Mouse (Mus musculus) CD4-positive, CD25-positive, alpha-beta regulatory T cell, adult 4 months (primary cell): ENCODE results near the gene Akr7a5. TPM values are rescaled to one million over a fixed set of nuclear protein-coding genes. Genes with fewer than 3 reads are reported as not detected.

ENCODE experiments used
- ATAC-seq: one replicate; pipeline ENCODE4 v1.8.0; 2017
- polyA plus RNA-seq, 2 experiments: library from polyadenylated mRNA; unstranded; fragments of 100-300 nt; shearing (Covaris generic); gene quantifications; one replicate each; pipeline ENCODE4 v1.2.1; 2017

Gene Akr7a5
- 1 to 10 TPM; 9.1 TPM for polyA plus RNA-seq

DNA sequence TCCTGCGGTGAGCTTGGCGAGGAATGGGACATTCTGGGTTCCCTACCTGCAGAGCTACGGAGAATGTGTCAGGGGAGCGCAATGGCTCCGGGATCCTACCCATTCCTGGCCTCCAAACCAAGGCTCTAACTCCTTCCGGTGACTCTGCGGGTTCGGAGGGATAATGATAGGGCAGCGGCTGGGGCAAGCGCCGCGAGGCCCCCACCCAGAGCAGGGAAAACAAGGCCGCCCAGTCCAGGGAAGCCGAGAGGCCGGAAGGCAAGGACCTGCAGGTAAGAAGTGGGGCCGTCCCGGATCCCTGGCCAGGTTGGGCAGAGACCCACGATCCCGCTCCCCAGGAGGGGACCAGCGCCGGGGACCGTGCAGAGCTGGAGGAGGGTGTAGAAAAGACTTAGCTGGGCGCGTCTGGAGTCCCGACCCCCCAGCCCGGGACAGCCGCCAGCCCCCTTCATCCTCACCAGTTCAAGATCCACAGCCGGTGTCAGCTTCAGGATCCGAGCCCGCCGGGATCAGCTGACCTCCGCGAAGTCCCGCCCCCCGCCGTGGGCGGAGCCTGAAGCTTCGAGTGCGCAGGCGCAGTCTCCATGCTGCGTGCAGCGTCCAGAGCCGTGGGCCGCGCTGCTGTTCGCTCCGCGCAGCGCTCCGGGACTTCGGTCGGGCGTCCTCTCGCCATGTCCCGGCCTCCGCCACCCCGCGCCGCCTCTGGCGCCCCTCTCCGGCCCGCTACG lies at the start of gene Akr7a5, which contains the start of gene Pqlc2:
Gene Akr7a5, plus strand, starts transcription at position 574 of the 728 bp plus-strand sequence.
Gene Pqlc2, minus strand, starts transcription at position 538 of the 728 bp plus-strand sequence.
- peak; percentile 79 for ATAC-seq

DNA sequence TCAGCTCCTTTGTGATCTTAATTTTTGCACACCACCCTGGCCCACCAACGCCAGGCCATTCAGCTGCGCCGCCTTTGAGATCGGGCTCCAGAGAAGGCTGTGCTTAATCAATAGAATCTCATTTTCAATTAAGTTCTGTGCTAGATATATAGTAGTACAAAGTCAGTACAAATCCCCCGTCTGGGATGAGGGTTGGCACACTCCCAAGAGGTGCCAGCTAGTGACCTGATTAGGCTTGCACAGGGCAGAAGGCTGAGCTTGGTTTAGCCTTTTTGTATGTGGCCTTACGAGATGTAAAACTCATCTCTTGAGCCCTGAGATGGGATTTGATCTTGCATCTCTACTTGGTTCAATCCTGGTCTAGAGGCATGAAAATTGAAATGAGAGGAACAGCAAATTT lies 47.6 kb upstream of the Akr7a5 start:
- ATAC-seq: no peak

DNA sequence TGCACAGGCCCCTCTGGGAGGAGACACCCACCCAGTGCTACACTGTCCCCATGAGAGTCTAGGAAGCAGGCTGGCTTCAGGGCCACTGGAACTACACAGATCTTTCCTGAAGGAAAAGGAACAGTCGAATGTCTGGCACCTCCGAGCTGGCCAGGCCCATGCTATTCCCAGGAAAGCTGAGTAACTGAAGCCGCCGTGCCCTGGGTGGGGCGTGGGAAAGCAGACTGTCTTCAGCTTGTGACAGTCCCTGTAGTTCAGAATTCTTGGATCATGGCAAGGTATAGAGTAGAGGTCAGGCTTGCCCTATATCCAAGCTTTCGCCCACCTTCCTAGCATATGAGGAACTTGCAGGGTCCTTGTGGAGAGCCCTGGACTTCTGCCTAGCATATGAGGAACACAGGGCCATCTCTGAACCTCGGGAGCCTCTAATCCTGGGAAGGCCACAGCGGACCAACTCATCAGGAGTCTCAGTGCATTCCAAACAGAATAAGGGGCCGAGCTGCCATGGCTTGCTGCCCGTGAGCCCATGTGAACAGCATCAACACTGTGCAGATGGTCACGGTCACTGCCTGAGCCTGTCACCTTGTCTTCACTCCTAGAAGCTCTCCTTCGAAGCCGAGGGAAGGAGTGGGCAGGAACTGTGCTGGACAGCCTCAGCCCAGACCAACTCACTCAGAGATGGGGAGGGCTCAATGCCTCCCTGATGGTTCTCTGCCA lies 44.6 kb upstream of the Akr7a5 start:
- no peak for ATAC-seq

DNA sequence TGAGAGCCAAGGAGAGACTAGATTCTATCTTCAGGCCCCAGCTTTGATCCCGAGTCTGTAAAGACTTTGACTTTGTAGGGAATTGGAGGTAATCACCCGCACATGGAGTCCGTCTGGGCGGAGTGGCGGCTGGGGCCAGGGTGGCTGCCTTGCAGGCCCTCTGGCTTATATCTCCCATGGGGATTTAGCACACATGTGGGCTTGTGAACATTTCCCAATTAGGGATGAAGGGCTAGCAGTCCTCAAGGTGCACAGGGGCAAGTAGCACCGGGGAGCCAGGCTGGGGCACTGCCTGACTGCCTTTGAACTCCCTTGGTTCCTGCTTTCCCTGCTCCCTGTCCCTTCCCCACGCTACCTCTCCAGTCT lies 44.1 kb upstream of the Akr7a5 start:
- no peak for ATAC-seq

DNA sequence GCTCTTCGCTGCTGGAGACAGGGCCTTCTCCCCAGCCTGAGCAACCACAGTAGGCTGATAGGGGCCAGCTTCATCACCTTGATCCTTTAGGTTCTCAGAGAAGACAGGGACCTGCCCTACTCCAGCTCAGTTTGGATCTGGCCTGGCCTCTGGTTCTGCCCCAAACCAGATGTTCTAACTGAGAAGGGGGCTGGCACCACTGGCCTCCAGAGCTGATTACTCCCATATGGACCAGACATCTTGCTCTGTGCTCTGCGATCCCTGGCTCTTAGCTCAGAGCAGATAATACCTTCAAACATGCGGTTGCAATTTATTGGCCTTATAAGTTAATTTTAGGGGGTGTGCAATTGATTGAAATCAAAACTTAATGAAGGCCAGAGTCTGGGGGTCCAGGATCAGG lies 43.2 kb upstream of the Akr7a5 start:
- no peak for ATAC-seq

DNA sequence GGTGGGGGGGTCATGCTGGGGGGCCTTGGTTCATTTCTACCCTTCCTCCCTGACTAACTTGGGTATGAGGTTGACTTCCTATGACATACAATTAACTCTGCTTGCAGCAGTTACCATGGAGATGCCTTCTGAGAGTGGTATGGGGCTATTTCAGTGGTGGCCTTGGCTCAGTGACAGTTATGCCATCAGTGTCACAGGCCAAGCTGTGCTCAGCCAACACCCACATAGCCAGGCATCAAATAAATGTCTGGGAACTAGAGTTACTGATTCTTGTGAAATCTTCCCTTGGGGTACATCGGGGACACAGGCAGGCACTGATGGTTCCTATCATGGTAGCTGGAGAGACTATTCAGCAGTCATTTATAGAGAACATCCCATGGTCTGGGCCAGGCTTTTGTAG lies 42.3 kb upstream of the Akr7a5 start:
- ATAC-seq: no peak

DNA sequence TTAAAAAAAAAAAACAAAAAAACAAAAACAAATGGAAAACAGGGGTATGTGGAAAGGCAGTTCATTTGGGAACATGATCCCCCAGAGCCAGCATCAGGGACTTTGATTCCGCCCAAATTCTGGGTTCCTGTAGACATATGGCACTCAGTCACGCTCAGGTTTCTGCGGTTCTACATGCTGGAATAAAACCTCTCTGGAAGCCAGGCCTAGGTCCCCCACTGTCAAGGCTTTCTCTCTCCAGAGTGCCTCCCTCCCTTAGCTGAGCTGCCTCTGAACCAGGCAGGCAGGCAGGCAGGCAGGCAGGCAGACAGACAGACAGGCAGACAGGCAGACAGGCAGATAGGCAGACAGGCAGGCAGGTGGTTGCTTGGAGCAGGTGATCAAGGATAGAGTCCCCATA lies 40.4 kb upstream of the Akr7a5 start:
- no peak for ATAC-seq

DNA sequence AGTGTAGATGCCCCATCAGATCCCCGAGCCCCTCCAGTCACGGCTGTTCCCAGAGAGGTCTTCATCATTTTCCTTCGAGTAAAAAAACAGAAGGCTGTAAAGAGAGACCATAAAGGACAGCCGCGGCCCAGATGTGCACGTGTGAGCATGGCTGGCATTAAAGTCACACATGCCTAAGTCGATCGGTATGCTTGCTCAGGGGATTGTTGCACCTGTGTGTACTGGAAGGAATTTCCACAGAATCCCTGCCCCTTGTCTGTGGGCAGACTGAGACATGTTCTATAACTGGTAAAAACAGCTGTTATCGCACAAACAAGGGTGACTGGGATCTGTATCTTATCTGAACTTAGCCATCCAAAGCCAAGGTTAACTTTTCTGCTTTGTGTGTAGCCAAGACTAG lies 39.0 kb upstream of the Akr7a5 start:
- ATAC-seq: no peak

DNA sequence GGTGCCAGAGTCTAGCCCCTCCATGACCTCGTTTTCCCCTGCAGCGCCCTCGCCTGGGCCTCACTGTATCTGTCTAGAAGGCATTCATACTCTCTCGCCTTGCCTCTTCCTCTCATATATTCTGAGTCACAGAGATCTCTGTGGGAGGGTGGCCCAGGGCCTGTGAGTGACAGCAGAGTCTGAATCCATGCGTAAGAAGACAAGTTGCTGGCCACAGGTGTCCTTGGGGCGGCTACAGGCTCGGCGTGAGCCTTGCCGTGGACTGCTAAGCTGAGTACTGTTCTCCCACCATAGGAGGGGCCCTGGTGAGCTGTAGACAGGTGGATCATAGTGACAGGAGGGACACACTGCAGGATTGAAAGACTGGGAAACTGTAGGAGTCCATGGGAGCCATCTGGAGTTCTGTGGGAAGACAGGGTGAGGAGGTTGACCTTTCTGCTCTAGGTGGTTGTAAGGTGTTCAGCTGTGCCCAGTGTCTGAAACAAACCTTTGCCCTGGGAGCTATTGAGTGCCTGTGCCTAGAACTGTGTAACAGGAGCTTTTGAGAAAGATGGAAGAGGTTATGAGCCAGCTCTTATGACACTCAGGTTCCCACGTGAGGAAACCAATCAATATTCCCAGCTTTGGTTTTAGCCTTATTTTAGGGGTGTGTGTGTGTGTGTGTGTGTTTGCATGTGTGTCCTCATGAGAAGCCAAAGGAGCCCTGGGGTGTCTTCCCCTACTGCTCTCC lies 37.4 kb upstream of the Akr7a5 start:
- no peak for ATAC-seq

DNA sequence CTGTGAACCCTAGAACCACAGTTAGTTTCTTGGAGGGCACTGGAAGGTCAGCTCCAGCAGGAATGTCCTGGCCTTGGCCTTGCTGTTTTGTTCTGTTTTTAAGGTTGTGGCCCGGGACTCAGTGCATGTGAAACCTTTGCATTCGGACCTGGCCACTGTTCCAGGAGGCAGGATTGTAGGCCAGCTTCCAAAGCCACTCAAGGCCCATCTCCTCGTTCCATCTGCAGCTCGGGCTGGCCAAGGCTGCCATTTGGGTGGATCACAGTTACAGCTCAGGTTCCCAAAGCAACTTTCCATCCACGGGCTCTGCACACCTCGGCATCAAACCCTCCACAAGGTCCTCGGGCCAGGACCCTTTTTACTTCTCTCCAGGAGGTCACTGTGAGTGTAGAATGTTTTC lies 36.0 kb upstream of the Akr7a5 start:
- ATAC-seq: no peak

DNA sequence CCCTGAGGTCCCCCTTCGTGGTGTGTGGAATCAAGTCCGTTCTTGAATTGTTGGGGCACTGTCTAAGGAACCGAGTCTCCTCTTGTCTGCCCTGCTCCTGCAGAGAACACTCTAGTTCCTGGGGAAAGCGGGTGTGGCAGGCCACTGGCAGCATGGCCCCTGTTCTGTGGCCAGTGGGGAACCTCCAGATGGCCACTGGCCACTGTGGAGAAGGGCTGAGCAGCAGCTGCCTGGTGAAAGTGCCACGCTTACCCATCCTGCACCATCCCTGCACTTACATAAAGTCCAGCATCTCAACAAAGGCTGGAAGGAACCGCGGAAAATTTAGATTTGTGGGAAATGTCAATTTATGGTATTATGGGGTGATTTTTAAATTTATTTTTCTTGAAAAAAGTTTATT lies 34.1 kb upstream of the Akr7a5 start:
- ATAC-seq: no peak

DNA sequence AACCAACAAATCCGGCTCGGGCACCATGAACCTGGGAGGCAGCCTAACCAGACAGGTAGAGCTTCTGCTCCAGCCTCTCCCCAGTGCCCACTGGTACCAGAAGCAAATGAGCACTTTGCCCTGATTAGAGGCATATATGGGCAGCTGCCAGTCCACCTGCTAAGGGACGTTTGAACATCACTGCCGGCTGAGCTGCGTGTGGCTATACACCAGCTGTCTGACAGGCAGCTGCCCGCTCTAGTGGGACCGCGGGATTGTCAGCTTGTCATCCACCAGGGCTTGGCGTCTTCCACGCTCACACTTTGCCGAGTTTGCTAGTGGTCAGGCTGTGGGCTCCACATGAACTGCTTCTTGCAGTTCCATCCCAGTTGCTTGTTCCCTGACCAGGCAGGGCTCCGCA lies 30.0 kb upstream of the Akr7a5 start:
- no peak for ATAC-seq

DNA sequence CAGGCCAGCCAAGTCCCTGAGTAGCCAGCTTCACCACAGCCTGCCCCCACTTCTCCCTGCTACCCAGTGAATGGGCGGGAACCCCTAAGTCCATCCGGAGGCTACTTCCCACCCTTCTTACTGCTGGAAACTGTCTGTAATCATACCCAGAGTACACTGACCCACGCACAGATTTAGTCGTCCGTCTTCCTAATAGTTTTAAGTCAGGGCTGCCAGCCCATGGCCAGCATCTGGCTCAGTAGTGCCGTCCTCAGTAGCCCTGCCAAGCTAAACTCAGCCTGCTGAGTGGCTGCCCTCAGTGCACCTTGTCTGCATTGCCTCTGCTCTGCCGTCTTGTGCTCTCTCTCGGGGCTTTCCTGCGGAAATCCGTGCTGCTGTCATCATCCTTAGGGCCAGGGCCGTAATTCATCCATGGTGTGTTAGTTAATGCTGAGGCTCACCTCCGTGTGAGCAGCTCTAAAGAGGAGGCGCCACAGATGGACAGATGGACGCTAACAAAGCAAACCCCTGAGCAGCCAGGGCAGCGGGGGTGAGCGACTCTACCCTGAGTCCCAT lies 28.7 kb upstream of the Akr7a5 start:
- ATAC-seq: no peak

DNA sequence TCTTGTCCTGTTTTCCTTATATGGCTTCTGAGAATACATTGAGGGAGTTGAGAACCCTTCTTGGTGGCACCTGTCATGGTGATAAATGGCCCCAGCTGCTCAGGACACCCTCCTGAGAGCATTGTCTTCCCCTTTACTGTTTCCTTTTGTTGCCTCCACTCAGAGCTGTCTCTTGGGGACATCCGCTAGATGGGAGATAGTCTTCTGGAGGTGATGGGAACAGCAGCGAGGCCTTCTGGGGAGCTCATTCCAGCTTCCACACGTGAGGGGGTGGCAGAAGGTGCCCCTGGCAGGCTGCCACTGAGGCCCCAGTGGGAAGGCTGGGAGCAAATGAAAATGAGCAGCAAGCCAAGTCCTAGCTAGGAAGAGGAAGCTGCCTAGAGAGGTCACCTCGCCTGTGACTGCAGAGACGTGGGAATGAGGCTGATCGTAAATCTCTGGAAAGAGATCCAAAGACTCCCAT lies 27.6 kb upstream of the Akr7a5 start:
- ATAC-seq: no peak

DNA sequence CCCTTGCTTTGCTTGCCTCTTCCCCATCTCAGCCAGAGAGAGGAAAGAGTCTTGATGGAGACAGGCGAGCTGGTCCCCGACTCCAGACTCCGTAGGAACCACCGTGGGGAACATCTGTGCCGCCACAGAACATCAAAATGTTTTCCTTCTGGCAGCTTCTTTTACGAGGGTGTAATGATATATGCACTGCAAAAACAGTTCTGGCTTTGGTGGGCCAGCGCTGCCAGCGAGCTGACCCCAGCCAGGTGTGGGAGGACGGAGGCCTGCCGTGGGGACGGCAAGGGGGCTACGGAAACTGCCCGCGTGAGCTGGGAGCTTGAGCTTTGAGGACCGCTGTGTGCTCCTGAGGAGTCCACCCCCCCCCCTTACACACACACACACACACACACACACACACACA lies 25.7 kb upstream of the Akr7a5 start:
- ATAC-seq: no peak

DNA sequence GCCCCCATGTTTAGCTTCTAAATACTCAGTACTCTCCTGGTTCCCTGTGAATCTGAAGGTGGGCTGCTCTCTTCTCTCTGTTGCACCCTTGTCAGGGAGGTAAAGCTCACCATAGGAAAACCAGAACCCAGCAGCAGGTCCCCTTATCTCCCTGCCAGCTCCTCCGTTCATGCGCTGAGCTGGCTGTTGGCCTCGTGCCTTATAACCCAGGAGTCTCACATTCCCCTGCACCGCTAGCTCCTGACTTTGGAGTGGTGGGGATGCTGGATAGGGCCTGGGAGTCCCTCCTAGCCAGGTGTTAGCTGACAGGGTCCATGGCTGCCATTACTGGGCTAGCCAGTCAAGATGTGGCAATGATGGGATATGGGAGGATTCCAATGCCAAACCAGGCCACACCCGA lies 24.3 kb upstream of the Akr7a5 start:
- ATAC-seq: no peak

DNA sequence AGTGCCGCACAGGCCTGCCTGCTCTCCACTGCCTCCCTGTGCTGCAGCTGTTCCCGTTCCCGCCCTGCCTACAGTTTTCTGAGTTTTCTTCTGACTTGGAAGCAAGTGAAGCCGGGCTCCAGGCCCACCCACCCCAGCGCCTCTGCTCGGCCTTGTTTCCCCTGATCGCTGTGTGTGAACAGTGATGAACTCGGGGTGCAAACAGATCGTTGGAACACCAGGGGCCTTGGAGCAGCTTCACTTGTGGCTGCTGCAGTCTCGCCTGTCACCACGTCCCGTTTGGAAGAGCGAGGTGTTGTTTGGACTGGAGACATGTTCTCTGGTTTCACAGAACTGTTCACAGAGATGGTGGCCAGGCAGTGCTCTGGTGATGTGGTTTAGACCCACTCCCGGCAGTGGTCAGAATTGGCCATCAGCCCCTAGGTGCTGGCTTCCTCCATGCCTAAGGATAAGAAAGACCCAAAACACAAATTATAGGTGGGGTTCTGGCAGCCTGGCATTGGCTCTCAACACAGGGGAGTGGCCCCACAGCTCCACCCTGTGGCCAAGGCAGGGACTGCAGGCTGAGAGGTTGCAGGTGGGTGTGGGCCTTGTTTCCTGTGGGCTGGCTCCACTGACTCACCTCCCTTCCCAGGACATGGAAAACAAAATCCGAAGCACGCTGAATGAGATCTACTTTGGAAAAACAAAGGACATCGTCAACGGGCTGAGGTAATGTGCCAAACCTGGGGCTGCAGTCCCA lies 23.3 kb upstream of the Akr7a5 start:
- ATAC-seq: peak; percentile 68

DNA sequence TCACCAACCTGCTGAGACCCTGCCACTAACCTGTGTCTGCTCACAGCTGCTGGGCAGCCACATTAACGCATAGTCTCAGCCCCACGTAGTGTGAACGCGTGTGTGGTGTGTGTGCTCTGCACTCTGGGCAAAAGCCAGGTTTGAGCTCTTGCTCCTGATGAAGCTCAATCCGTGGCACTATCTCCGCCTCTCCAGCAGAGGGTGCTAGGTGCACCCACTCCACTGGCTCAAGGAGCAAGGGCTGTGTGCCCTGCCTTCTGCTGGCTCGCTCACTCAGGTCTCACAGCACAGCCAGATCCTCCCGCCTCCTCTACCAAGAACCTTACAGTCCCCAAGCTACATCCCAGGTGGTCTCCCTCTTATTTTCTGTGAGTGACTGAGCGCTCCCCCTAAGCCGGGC lies 21.5 kb upstream of the Akr7a5 start:
- ATAC-seq: peak; percentile 37

DNA sequence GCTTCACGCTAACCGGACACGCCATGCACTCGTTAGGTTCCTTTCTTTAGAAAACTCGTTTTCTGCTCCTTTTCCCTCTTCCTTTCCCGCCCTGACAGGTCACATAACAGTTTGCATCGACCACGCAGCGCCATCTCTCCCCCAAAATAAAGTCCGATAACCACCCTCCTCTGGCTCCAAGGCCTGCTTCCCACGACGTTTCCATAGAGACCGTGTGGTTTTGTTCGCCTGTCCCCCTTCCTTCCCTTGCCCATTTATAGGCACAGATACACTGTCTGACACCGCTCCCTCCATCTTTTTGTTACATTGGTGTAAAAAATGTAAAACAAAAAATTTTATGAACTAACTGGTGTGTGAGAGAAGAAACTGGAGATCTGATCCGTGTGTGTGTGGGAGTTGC lies 19.4 kb upstream of the Akr7a5 start:
- ATAC-seq: no peak

DNA sequence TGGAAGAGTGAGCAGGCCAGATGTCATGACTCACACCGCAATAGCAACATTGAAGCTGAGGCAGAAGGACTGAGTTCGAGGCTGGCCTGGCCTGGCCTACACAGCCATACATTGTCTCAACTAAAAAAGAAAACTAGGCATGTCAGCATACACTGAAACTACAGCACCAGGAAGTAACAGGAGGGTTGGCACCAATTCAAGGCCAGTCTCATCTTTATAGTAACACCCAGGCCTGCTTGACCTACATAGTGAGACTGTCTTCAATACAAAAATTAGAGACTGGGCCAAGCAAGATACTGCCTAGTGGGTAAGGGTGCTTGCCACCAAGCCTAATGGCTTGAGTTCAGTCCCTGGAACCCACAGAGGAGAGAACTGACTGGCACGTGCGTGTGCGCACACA lies 18.5 kb upstream of the Akr7a5 start:
- no peak for ATAC-seq

DNA sequence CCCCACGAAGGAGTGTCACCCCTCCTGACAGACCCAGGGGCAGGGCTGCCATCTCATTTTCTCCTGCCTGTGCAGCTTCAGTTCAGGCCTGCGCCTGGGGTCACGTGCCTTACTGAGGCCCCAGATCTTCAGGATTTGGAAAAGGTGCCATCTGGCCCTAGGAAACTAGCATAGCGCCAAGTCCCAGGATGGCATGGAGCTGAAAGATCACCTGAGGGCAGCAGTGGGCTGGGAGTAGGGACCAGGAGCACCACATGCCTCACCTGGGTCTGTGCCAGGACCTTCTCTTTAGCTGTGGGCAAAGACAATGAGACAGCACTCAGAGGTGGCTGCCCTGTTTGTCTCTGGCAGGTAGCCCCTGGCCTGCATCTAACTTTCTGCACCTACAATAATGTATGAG lies 13.0 kb upstream of the Akr7a5 start:
- no peak for ATAC-seq

DNA sequence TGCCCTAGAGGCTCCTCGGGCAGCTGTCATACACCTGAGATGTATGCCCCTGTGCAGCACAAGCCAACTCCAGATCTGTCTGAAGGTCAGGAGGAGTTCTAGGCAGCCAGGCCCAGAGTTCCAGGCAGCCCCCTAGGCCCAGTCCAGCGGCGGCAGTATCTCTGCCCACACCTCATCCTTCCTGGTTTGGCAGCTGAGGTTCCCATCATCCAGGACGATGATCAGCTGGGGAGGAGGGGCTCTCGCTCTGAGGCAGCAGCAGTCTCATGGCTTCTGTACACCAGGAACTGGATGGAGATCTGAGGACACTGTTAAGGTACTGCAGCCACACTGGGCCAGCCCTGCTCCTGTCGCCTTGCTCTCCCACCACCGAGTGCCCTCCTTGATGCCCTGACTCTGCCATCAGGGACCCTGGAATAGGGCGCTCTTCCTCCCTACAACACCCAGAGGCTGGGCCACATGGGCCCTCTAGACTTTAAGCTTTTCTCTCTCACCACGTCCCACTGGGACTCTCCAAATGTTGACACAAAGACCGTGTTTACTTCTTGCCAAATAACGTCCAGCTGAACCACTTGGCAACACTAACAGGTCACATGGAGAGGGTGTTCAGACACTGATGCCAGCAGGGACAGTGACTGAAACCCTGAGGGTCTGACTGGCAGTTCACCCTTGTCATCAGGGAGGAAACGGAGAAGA lies 11.7 kb upstream of the Akr7a5 start:
- no peak for ATAC-seq
